Mouse (Mus musculus) megakaryocyte-erythroid progenitor cell, adult 5 weeks (primary cell): ENCODE measurements around the gene Polr2a. TPM values are rescaled to one million over a fixed set of nuclear protein-coding genes. Genes with fewer than 3 reads are reported as not detected.

Source experiments
- polyA plus RNA-seq: library from polyadenylated mRNA; stranded (reverse); fragments of >175 nt; gene quantifications from 2 replicates; pipeline ENCODE4 v1.2.3, GENCODE M21; 2012

Polr2a gene
- 82.4 and 83.8 TPM in 2 replicates for polyA plus RNA-seq

GRCm38 (mm10) chr11:69758478-69758970 lies at the start of gene Polr2a:
Gene Polr2a (minus strand): TSS chr11:69758637.

GRCm38 (mm10) chr11:69804972-69805909 lies 46.8 kb upstream of the Polr2a start, which contains the start of gene Tmem102:
Gene Tmem102 (minus strand): TSS chr11:69805624.

DNA sequence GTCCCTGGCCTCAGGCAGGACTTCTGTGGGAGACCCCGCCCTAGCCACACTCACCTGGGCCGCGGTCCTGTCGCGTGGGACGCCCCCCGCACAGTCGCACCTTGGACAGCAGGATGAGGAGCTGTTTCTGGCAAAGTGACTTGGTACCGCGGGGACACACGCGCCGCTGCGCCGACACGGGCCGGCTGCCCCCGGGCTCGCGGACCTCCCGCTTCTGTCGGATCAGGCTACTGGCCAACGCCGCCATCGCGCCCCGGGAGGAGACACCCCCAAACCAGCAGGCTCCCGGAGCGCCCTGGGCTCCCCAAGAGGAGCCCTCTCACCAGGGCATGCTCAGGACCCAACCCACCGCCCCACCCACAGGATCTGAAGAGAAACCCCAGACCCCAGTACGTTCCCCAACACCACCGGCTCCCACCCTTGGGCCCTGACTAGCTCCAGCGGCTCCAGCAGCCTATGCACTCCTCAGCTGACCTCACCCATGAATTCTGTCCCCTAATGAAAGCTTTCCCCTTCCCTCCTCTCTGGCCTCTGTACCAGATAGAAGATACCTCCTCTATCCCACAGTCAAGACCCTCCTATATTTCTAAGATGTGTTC lies 43.0 kb upstream of the Polr2a start, which contains the start of gene Fgf11:
TSS of gene Fgf11 (minus strand) at position 479 of the 599 bp plus-strand sequence.

GRCm38 (mm10) chr11:69795168-69795982 lies 36.9 kb upstream of the Polr2a start, which contains the start of gene Chrnb1:
Gene Chrnb1 (minus strand): TSS chr11:69795943.

DNA sequence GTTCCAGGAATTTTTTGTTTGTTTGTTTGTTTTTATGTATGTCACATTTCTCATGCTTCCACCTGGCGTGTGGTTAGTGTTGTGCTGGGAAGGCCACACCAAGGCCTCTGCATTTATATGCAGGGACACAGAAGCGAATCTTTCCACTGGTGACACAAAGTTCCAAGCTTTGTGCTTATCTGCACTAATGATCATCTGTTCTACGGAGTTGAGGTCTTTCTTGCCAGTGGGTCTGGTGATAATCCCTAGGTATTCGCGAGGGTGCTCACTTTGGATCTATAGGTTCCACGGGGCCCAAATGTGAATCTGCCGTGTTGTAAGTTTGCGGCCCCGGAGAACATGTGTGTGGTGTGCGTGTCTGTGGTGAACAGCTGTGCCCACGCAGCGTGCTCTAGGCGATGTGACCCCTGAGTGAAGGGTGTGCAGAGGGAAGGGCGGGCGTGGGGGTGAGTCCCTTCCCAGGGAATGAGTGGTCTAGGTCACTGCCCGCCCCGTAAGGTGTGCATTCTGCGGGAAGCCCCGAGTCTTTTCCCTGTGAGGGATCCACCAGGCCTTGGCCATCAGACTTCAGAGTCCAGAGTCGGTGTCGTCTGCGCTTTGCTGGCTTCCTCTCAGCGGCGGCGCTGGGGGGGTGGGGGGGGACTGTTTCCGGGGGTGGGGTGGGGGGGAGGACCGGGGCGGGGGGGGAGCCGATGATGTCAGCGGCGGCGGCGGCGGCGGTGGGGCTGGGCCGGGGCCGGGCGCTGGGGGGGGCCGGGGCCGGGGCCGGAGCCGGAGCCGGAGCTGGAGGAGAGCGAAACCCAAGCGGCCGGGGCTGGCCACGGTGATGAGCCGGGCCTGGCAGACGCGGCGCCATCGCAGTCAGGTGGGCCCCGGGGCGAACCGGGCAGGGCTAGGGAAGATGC lies 7.0 kb upstream of the Polr2a start, which contains the start of gene Zbtb4:
TSS of gene Zbtb4 (plus strand) at position 692 of the 905 bp plus-strand sequence.

DNA sequence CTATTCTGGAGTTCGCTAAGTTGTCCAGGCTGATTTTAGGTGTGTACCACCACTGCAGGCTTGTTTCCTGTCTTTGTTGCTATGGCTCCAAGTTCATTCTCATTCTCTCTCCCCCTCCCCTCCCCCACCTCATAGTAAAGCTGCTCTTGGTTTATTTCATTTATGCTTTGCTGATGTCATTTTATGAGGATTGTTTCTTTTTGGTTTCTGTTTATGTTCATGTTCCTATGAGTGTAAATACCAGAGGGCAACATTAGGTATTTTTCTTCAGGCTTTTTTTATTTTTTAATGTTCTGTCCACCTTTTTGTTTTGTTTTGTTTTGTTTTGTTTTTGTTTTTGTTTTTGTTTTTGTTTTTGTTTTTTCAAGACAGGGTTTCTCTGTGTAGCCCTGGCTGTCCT lies 3.4 kb upstream of the Polr2a start, which contains the start of gene Slc35g3:
TSS of gene Slc35g3 (minus strand) at position 101 of the 400 bp plus-strand sequence.

DNA sequence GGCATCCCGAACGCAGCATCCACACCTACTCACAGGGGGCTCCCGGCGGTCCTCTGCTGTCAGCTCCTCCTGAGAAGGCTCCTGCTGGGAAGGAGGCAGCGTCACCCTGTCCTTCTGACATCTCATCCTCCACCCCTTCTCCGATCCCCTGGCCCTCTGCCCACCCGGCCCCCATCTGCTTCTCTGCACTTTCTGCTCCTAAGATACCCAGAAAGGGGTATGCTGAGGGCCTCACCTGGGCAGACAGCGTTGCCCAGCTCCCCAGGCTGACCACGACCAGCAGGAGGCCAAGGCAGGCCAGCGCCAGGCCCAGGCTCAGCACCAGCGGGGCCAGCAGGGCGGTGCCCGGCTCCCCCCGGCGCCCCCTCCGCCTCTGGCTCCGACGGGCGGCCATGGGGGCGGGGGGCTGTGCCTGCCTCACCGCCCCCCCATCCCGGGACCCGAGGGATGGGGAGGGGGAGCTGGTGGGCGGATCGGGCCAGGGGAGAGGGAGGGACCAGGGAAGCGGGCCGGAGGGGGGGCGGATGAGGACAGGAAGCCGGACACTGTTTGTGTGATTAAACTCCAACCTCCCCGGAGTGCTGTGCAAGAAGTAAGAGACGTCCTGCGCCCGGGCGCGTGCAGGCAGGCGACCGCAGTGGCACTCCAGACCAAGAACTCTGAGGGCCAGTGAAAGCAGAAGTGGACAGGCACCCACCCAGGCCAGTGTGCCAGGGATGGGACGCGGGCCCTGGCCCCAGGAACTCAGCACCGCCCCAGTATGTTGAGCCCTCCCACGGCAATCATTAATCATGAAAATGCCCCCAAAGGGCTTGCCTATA lies 62.9 kb downstream of the Polr2a start, which contains the start of the genes Tnfsf12 and Tnfsfm13:
TSS of gene Tnfsf12 (minus strand) at position 489 of the 821 bp plus-strand sequence.
TSS of gene Tnfsfm13 (minus strand) at position 738 of the 821 bp plus-strand sequence.

GRCm38 (mm10) chr11:69685526-69686148 lies 72.8 kb downstream of the Polr2a start, which contains the start of gene Tnfsf13:
Gene Tnfsf13 (minus strand): TSS chr11:69685784.

Other genes starting within 250 kb of the Polr2a start
- gene Dnah2, start 209.5 kb downstream of the Polr2a start, polyA plus RNA-seq: 0.03 TPM in 1 of 2 replicates, not detected in the other
- 0.69 and 1.4 TPM in 2 replicates for gene Efnb3, start 198.4 kb downstream of the Polr2a start, polyA plus RNA-seq
- gene Wrap53, start 178.4 kb downstream of the Polr2a start, polyA plus RNA-seq: 15.1 and 19.3 TPM in 2 replicates
- 107 and 113 TPM in 2 replicates for gene Trp53, start 178.3 kb downstream of the Polr2a start, polyA plus RNA-seq
- gene Atp1b2, start 152.7 kb downstream of the Polr2a start, polyA plus RNA-seq: 60.8 and 72.4 TPM in 2 replicates
- not detected in 2 replicates for gene Shbg, start 140.7 kb downstream of the Polr2a start, polyA plus RNA-seq
- not detected in 2 replicates for gene Sat2, start 136.6 kb downstream of the Polr2a start, polyA plus RNA-seq
- 78.1 and 86.4 TPM in 2 replicates for gene Fxr2, start 125.6 kb downstream of the Polr2a start, polyA plus RNA-seq
- 0.48 and 1.3 TPM in 2 replicates for gene Sox15, start 103.3 kb downstream of the Polr2a start, polyA plus RNA-seq
- 34.6 and 45.3 TPM in 2 replicates for gene Mpdu1, start 96.0 kb downstream of the Polr2a start, polyA plus RNA-seq
- 27.8 and 36.3 TPM in 2 replicates for gene Cd68, start 92.5 kb downstream of the Polr2a start, polyA plus RNA-seq
- gene Eif4a1, start 86.2 kb downstream of the Polr2a start, polyA plus RNA-seq: 275 and 277 TPM in 2 replicates
- 103 and 104 TPM in 2 replicates for gene Senp3, start 76.6 kb downstream of the Polr2a start, polyA plus RNA-seq
- gene Tnfsf13, start 72.9 kb downstream of the Polr2a start, polyA plus RNA-seq: 11.4 TPM in 2 replicates
- 7.9 and 10.0 TPM in 2 replicates for gene Tnfsf12, start 62.8 kb downstream of the Polr2a start, polyA plus RNA-seq
- 2.5 and 3.6 TPM in 2 replicates for gene Tnfsfm13, start 62.5 kb downstream of the Polr2a start, polyA plus RNA-seq
- not detected in 2 replicates for gene Slc35g3, start 3.3 kb upstream of the Polr2a start, polyA plus RNA-seq
- gene Zbtb4, start 7.3 kb upstream of the Polr2a start, polyA plus RNA-seq: 3.7 and 6.1 TPM in 2 replicates
- gene Chrnb1, start 37.3 kb upstream of the Polr2a start, polyA plus RNA-seq: 1.1 and 1.2 TPM in 2 replicates
- 1.1 and 1.4 TPM in 2 replicates for gene Fgf11, start 43.2 kb upstream of the Polr2a start, polyA plus RNA-seq
- 0.03 TPM in 1 of 2 replicates, not detected in the other for gene Tmem102, start 47.0 kb upstream of the Polr2a start, polyA plus RNA-seq
- gene Gm39566, start 56.7 kb upstream of the Polr2a start, polyA plus RNA-seq: not detected in 2 replicates
- gene Spem2, start 59.8 kb upstream of the Polr2a start, polyA plus RNA-seq: not detected in 2 replicates
- gene Spem1, start 63.5 kb upstream of the Polr2a start, polyA plus RNA-seq: 0.11 TPM in 1 of 2 replicates, not detected in the other
- gene Nlgn2, start 79.1 kb upstream of the Polr2a start, polyA plus RNA-seq: 40.3 and 57.2 TPM in 2 replicates
- gene Tmem256, start 79.9 kb upstream of the Polr2a start, polyA plus RNA-seq: 437 and 678 TPM in 2 replicates
- 149 and 165 TPM in 2 replicates for gene Plscr3, start 87.7 kb upstream of the Polr2a start, polyA plus RNA-seq
- gene Tnk1, start 100.1 kb upstream of the Polr2a start, polyA plus RNA-seq: 0.27 and 0.99 TPM in 2 replicates
- gene Tmem95, start 119.4 kb upstream of the Polr2a start, polyA plus RNA-seq: not detected in 2 replicates
- gene Kctd11, start 122.8 kb upstream of the Polr2a start, polyA plus RNA-seq: 1.2 and 1.7 TPM in 2 replicates
- gene Acap1, start 136.9 kb upstream of the Polr2a start, polyA plus RNA-seq: 138 and 178 TPM in 2 replicates
- gene 2810408A11Rik, start 142.3 kb upstream of the Polr2a start, polyA plus RNA-seq: 1.7 and 2.8 TPM in 2 replicates
- gene Neurl4, start 142.4 kb upstream of the Polr2a start, polyA plus RNA-seq: 79.1 and 86.6 TPM in 2 replicates
- gene Gps2, start 155.3 kb upstream of the Polr2a start, polyA plus RNA-seq: 173 and 210 TPM in 2 replicates
- 2,243 and 2,337 TPM in 2 replicates for gene Eif5a, start 163.3 kb upstream of the Polr2a start, polyA plus RNA-seq
- 1.3 and 1.6 TPM in 2 replicates for gene Ybx2, start 177.2 kb upstream of the Polr2a start, polyA plus RNA-seq
- 0.54 and 1.5 TPM in 2 replicates for gene Slc2a4, start 189.6 kb upstream of the Polr2a start, polyA plus RNA-seq
- 0.12 TPM in 1 of 2 replicates, not detected in the other for gene Cldn7, start 206.1 kb upstream of the Polr2a start, polyA plus RNA-seq
- gene Ctdnep1, start 222.5 kb upstream of the Polr2a start, polyA plus RNA-seq: 253 and 255 TPM in 2 replicates
- gene Elp5, start 223.9 kb upstream of the Polr2a start, polyA plus RNA-seq: 12.4 and 14.3 TPM in 2 replicates
- gene Gabarap, start 232.5 kb upstream of the Polr2a start, polyA plus RNA-seq: 379 and 448 TPM in 2 replicates
- 73.1 and 84.1 TPM in 2 replicates for gene Phf23, start 237.1 kb upstream of the Polr2a start, polyA plus RNA-seq
- gene Dvl2, start 242.0 kb upstream of the Polr2a start, polyA plus RNA-seq: 50.0 and 50.7 TPM in 2 replicates